19 mouse cellular contexts compared by ENCODE assay signal in the genomic region with DNA sequence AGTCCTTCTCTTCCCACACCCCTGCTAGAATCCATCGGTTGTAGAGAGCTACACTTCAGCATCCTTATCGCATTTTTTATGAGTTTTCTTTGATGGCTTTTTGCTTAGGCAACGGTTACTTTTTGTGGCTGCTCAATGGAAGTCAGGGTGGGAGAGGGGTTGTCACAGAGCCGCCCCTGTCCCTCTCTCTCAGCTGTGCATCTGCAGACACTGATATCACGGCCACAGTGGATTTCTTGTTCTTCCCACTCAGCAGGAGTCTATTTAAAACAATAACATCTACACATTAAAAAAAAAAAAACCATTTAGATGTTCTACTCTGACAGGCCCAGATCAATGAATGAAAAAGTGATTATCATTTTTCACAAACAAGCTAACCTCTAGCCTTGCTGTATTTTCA. TPM values are rescaled to one million over a fixed set of nuclear protein-coding genes. Genes with fewer than 3 reads are reported as not detected.
DNase-seq lines count a peak whose midpoint lies in the region; ATAC-seq and TF ChIP-seq lines count a peak whose summit lies in the region.
"Had no signal": no experiment of that assay in that cellular context is flagged by ENCODE, and none has a peak within 500 bp of the region (broad histone marks: within the 10 kb centered on the region; RNA-seq: fewer than 3 reads in every experiment).

No protein-coding gene starts in this region.

- no peak for TF ChIP-seq CTCF in midbrain, postnatal 0 days (IDR thresholded peaks at IDR 0.05)

- H3K36me3 ChIP-seq in hindbrain, embryonic 11.5 days (ENCODE audit: control insufficient read depth, insufficient read depth, low read length), result no peaks in the 10 kb centered on the region
- no peaks in the 10 kb centered on the region for H3K36me3 ChIP-seq in hindbrain, embryonic 10.5 days
- H3K36me3 ChIP-seq in midbrain, embryonic 15.5 days (replicated peaks), result no peaks in the 10 kb centered on the region
- H3K36me3 ChIP-seq in midbrain, postnatal 0 days (ENCODE audit: insufficient read depth, low read length), result no peaks in the 10 kb centered on the region
- H3K36me3 ChIP-seq in hindbrain, embryonic 15.5 days, result no peaks in the 10 kb centered on the region
- H3K36me3 ChIP-seq: embryonic facial prominence, embryonic 12.5 days; heart, embryonic 15.5 days had no signal

- no peak overlapping the region for H3K9ac ChIP-seq in hindbrain, embryonic 11.5 days (ENCODE audit: low read depth, low read length)
- H3K9ac ChIP-seq in midbrain, embryonic 15.5 days, result no peak overlapping the region
- no peak overlapping the region for H3K9ac ChIP-seq in midbrain, postnatal 0 days (replicated peaks; ENCODE audit: low read length, poor library complexity, severe bottlenecking)
- H3K9ac ChIP-seq in hindbrain, embryonic 15.5 days, result no peak overlapping the region
- H3K9ac ChIP-seq: embryonic facial prominence, embryonic 12.5 days; forebrain, postnatal 0 days; heart, embryonic 15.5 days had no signal

- H3K4me3 ChIP-seq in hindbrain, embryonic 11.5 days (ENCODE audit: low read depth, low read length), result no peak overlapping the region
- no peak overlapping the region for H3K4me3 ChIP-seq in hindbrain, embryonic 10.5 days
- H3K4me3 ChIP-seq in midbrain, embryonic 15.5 days, result no peak overlapping the region
- H3K4me3 ChIP-seq in midbrain, postnatal 0 days (ENCODE audit: low read depth, low read length), result no peak overlapping the region
- no peak overlapping the region for H3K4me3 ChIP-seq in hindbrain, embryonic 15.5 days
- H3K4me3 ChIP-seq: embryonic facial prominence, embryonic 12.5 days; heart, adult 2 months; heart, embryonic 15.5 days had no signal

- DNase-seq in hindbrain, embryonic 11.5 days (ENCODE audit: low spot score), result no peak
- DNase-seq in hindbrain, embryonic 10.5 days (ENCODE audit: low spot score), result no peak
- no peak for DNase-seq in midbrain, postnatal 0 days (ENCODE audit: low spot score)
- DNase-seq in right cerebral cortex, postnatal 36 days (ENCODE audit: low spot score in 2 of 2), result no peak
- DNase-seq in Muller cell, postnatal 12 days (ENCODE audit: inconsistent ontology term), result no peak
- DNase-seq: adrenal gland, adult 8-10 months; gastrocnemius, postnatal 14 days; heart, adult 2 months; kidney, adult 11 months had no signal

- H3K4me2 ChIP-seq in hindbrain, embryonic 11.5 days (replicated peaks; ENCODE audit: low read depth, low read length), result no peak overlapping the region
- no peak overlapping the region for H3K4me2 ChIP-seq in midbrain, embryonic 15.5 days
- H3K4me2 ChIP-seq in midbrain, postnatal 0 days (ENCODE audit: low read depth, low read length, poor library complexity, severe bottlenecking), result no peak overlapping the region
- H3K4me2 ChIP-seq in hindbrain, embryonic 15.5 days, result no peak overlapping the region
- H3K4me2 ChIP-seq: embryonic facial prominence, embryonic 12.5 days; heart, embryonic 11.5 days; heart, embryonic 15.5 days had no signal

- peak; percentile 59; the same call in 1 of the 2 replicates for ATAC-seq in hindbrain, embryonic 11.5 days (ENCODE audit: low FRiP score)
- peak; percentile 28; the same call in 1 of the 2 replicates for ATAC-seq in midbrain, embryonic 15.5 days (replicated peaks)
- ATAC-seq in midbrain, postnatal 0 days (ENCODE audit: low FRiP score), result no peak
- 0 out of 2 replicates have a peak, but pooled peaks have one; percentile 23 for ATAC-seq in hindbrain, embryonic 15.5 days (ENCODE audit: low FRiP score, low read depth)

- no peak overlapping the region for H3K27ac ChIP-seq in hindbrain, embryonic 11.5 days (ENCODE audit: low read depth, low read length)
- no peak overlapping the region for H3K27ac ChIP-seq in hindbrain, embryonic 10.5 days
- no peak overlapping the region for H3K27ac ChIP-seq in midbrain, embryonic 15.5 days
- no peak overlapping the region for H3K27ac ChIP-seq in midbrain, postnatal 0 days (ENCODE audit: low read depth, low read length)
- H3K27ac ChIP-seq in hindbrain, embryonic 15.5 days (replicated peaks), result no peak overlapping the region
- H3K27ac ChIP-seq: embryonic facial prominence, embryonic 12.5 days; heart, adult 2 months; heart, embryonic 15.5 days had no signal

- no peaks in the 10 kb centered on the region for H3K9me3 ChIP-seq in hindbrain, embryonic 11.5 days (ENCODE audit: control insufficient read depth, low read length)
- no peaks in the 10 kb centered on the region for H3K9me3 ChIP-seq in hindbrain, embryonic 10.5 days
- no peaks in the 10 kb centered on the region for H3K9me3 ChIP-seq in midbrain, embryonic 15.5 days
- H3K9me3 ChIP-seq in midbrain, postnatal 0 days (ENCODE audit: low read length), result no peaks in the 10 kb centered on the region
- H3K9me3 ChIP-seq in hindbrain, embryonic 15.5 days, result no peaks in the 10 kb centered on the region
- H3K9me3 ChIP-seq: embryonic facial prominence, embryonic 12.5 days; heart, embryonic 15.5 days had no signal

- WGBS in hindbrain, embryonic 11.5 days, result 48% methylated on average over 5 of the region's 5 CpGs
- 42% methylated on average over 5 of the region's 5 CpGs for WGBS in hindbrain, embryonic 10.5 days
- WGBS in midbrain, embryonic 15.5 days, result 32% methylated on average over 5 of the region's 5 CpGs
- 31% methylated on average over 5 of the region's 5 CpGs for WGBS in midbrain, postnatal 0 days
- 29% methylated on average over 5 of the region's 5 CpGs for WGBS in hindbrain, embryonic 15.5 days

- no peaks in the 10 kb centered on the region for H3K27me3 ChIP-seq in hindbrain, embryonic 11.5 days (ENCODE audit: control insufficient read depth, insufficient read depth, low read length)
- H3K27me3 ChIP-seq in hindbrain, embryonic 10.5 days (ENCODE audit: insufficient read depth, poor library complexity, severe bottlenecking), result no peaks in the 10 kb centered on the region; the same call in 1 of the 2 replicates
- H3K27me3 ChIP-seq in midbrain, embryonic 15.5 days (replicated peaks), result no peaks in the 10 kb centered on the region
- no peaks in the 10 kb centered on the region for H3K27me3 ChIP-seq in midbrain, postnatal 0 days (ENCODE audit: insufficient read depth, low read length)
- no peaks in the 10 kb centered on the region for H3K27me3 ChIP-seq in hindbrain, embryonic 15.5 days
- H3K27me3 ChIP-seq: embryonic facial prominence, embryonic 12.5 days; heart, embryonic 15.5 days had no signal

- no peaks in the 10 kb centered on the region for H3K4me1 ChIP-seq in hindbrain, embryonic 11.5 days (replicated peaks; ENCODE audit: control insufficient read depth, insufficient read depth, low read length)
- no peaks in the 10 kb centered on the region for H3K4me1 ChIP-seq in hindbrain, embryonic 10.5 days (replicated peaks)
- H3K4me1 ChIP-seq in midbrain, embryonic 15.5 days, result peaks cover 12% of the 10 kb centered on the region
- no peaks in the 10 kb centered on the region for H3K4me1 ChIP-seq in midbrain, postnatal 0 days (ENCODE audit: insufficient read depth, low read length)
- H3K4me1 ChIP-seq in hindbrain, embryonic 15.5 days (replicated peaks), result peaks cover 7% of the 10 kb centered on the region
- H3K4me1 ChIP-seq: embryonic facial prominence, embryonic 12.5 days; heart, embryonic 15.5 days had no signal

RNA-seq across cellular contexts. Expression of a gene that starts 13.0 kb away (rescaled TPM):
- 10.1 and 12.8 TPM in 2 replicates for polyA plus RNA-seq in hindbrain, embryonic 11.5 days (2014; fragmentation: Nextera tagmentation; extraction: Ambion mirVana)
- 1.1 and 3.4 TPM in 2 replicates for polyA plus RNA-seq in hindbrain, embryonic 10.5 days (2016; fragmentation: Nextera tagmentation; extraction: Ambion mirVana)
- polyA plus RNA-seq in midbrain, embryonic 15.5 days (2015; fragmentation: Nextera tagmentation; extraction: Ambion mirVana), result 75.8 and 79.2 TPM in 2 replicates
- 75.5 and 77.7 TPM in 2 replicates for total RNA-seq in midbrain, postnatal 0 days (2014; rRNA removed)
- 103 and 104 TPM in 2 replicates for polyA plus RNA-seq in midbrain, postnatal 0 days (2015; fragmentation: Nextera tagmentation; extraction: Ambion mirVana)
- 84.8 and 85.6 TPM in 2 replicates for polyA plus RNA-seq in hindbrain, embryonic 15.5 days (2015; fragmentation: Nextera tagmentation; extraction: Ambion mirVana)
- total RNA-seq: ES-E14; gastrocnemius, adult 18-20 months; gastrocnemius, postnatal 14 days; heart, adult 2 months; heart, postnatal 14 days; hematopoietic stem cell, adult 5-6 weeks had no signal
- polyA plus RNA-seq: heart, adult 2 months; heart, embryonic 11.5 days had no signal
